30 mouse cellular contexts compared by ENCODE assay signal in genomic region chr5:7325594-7325993, GRCm38 (mm10). TPM values are rescaled to one million over a fixed set of nuclear protein-coding genes. Genes with fewer than 3 reads are reported as not detected.
A peak's percentile ranks its signal among the peaks of the same experiment; 100 is the strongest.
DNase-seq lines count a peak whose midpoint lies in the region; ATAC-seq lines count a peak whose summit lies in the region.
"Had no signal": no experiment of that assay in that cellular context is flagged by ENCODE, and none has a peak within 500 bp of the region (broad histone marks: within the 10 kb centered on the region; RNA-seq: fewer than 3 reads in every experiment).

No protein-coding gene starts in this region.

- no peaks in the 10 kb centered on the region for H3K27me3 ChIP-seq in hindbrain, embryonic 14.5 days (ENCODE audit: control insufficient read depth, insufficient read depth, low read length)
- H3K27me3 ChIP-seq in hindbrain, embryonic 16.5 days (replicated peaks; ENCODE audit: control insufficient read depth, insufficient read depth, low read length): no peaks in the 10 kb centered on the region
- H3K27me3 ChIP-seq in neural tube, embryonic 14.5 days (ENCODE audit: control insufficient read depth, insufficient read depth, low read length): no peaks in the 10 kb centered on the region
- H3K27me3 ChIP-seq in midbrain, embryonic 13.5 days: no peaks in the 10 kb centered on the region
- no peaks in the 10 kb centered on the region for H3K27me3 ChIP-seq in heart, embryonic 11.5 days (ENCODE audit: control insufficient read depth, insufficient read depth, low read length)
- H3K27me3 ChIP-seq: forebrain, embryonic 13.5 days; heart, embryonic 12.5 days; kidney, embryonic 15.5 days; liver, embryonic 13.5 days had no signal

- no peak for DNase-seq in hindbrain, embryonic 14.5 days (ENCODE audit: low spot score)
- DNase-seq in neural tube, embryonic 10.5 days (ENCODE audit: extremely low spot score, low spot score): no peak
- no peak for DNase-seq in lung, postnatal 4 days
- DNase-seq: adrenal gland, postnatal 25 days; B cell, adult 2 months; cerebellum, adult 2 months; cerebellum, postnatal 14 days; gastrocnemius, postnatal 25 days; heart, adult 11 months; heart, postnatal 4 days; kidney, adult 18-20 months; kidney, postnatal 25 days; left cerebral cortex, postnatal 4 days; liver, embryonic 13.5 days; lung, adult 18-20 months; right cerebral cortex, adult 18-20 months; thymus, adult 2 months; thymus, postnatal 36 days had no signal

- no peaks in the 10 kb centered on the region for H3K4me1 ChIP-seq in hindbrain, embryonic 14.5 days (replicated peaks; ENCODE audit: control insufficient read depth, insufficient read depth, low read length)
- H3K4me1 ChIP-seq in hindbrain, embryonic 16.5 days (ENCODE audit: control insufficient read depth, insufficient read depth, low read depth, low read length): no peaks in the 10 kb centered on the region; the same call in 1 of the 2 replicates
- no peaks in the 10 kb centered on the region for H3K4me1 ChIP-seq in neural tube, embryonic 14.5 days (ENCODE audit: control insufficient read depth, insufficient read depth, low read length)
- no peaks in the 10 kb centered on the region for H3K4me1 ChIP-seq in midbrain, embryonic 13.5 days (replicated peaks)
- no peaks in the 10 kb centered on the region for H3K4me1 ChIP-seq in heart, embryonic 11.5 days (ENCODE audit: control insufficient read depth, insufficient read depth, low read length)
- H3K4me1 ChIP-seq: forebrain, embryonic 13.5 days; heart, embryonic 12.5 days; kidney, embryonic 15.5 days; liver, embryonic 13.5 days had no signal

- 58% methylated on average over 4 of the region's 4 CpGs for WGBS in hindbrain, embryonic 14.5 days
- 45% methylated on average over 4 of the region's 4 CpGs for WGBS in hindbrain, embryonic 16.5 days
- WGBS in neural tube, embryonic 14.5 days: 63% methylated on average over 4 of the region's 4 CpGs
- WGBS in midbrain, embryonic 13.5 days: 60% methylated on average over 4 of the region's 4 CpGs
- 76% methylated on average over 4 of the region's 4 CpGs for WGBS in heart, embryonic 11.5 days (ENCODE audit: insufficient replicate concordance)

- no peak overlapping the region for H3K9ac ChIP-seq in hindbrain, embryonic 14.5 days
- no peak overlapping the region for H3K9ac ChIP-seq in hindbrain, embryonic 16.5 days (ENCODE audit: low read depth, low read length)
- H3K9ac ChIP-seq in neural tube, embryonic 14.5 days (replicated peaks; ENCODE audit: low read depth, low read length): no peak overlapping the region
- H3K9ac ChIP-seq in midbrain, embryonic 13.5 days (replicated peaks): no peak overlapping the region
- H3K9ac ChIP-seq in heart, embryonic 11.5 days (ENCODE audit: low read depth, low read length): no peak overlapping the region
- H3K9ac ChIP-seq: forebrain, embryonic 13.5 days; heart, embryonic 12.5 days; kidney, embryonic 15.5 days; liver, embryonic 13.5 days had no signal

- H3K9me3 ChIP-seq in hindbrain, embryonic 14.5 days (ENCODE audit: control insufficient read depth, low read length): no peaks in the 10 kb centered on the region
- no peaks in the 10 kb centered on the region for H3K9me3 ChIP-seq in hindbrain, embryonic 16.5 days (ENCODE audit: control insufficient read depth, low read length)
- no peaks in the 10 kb centered on the region for H3K9me3 ChIP-seq in neural tube, embryonic 14.5 days (ENCODE audit: control insufficient read depth, low read length)
- H3K9me3 ChIP-seq in midbrain, embryonic 13.5 days: no peaks in the 10 kb centered on the region
- H3K9me3 ChIP-seq in heart, embryonic 11.5 days (replicated peaks; ENCODE audit: control insufficient read depth, low read length): no peaks in the 10 kb centered on the region
- H3K9me3 ChIP-seq: forebrain, embryonic 13.5 days; heart, embryonic 12.5 days; kidney, embryonic 15.5 days; liver, embryonic 13.5 days had no signal

- no peak overlapping the region for H3K27ac ChIP-seq in hindbrain, embryonic 14.5 days
- H3K27ac ChIP-seq in hindbrain, embryonic 16.5 days (ENCODE audit: low read depth, low read length): no peak overlapping the region
- H3K27ac ChIP-seq in neural tube, embryonic 14.5 days (ENCODE audit: low read depth, low read length): no peak overlapping the region
- no peak overlapping the region for H3K27ac ChIP-seq in midbrain, embryonic 13.5 days
- no peak overlapping the region for H3K27ac ChIP-seq in heart, embryonic 11.5 days (ENCODE audit: low read depth, low read length)
- H3K27ac ChIP-seq: forebrain, embryonic 13.5 days; kidney, embryonic 15.5 days; liver, embryonic 13.5 days had no signal

- peak; percentile 57 for ATAC-seq in hindbrain, embryonic 14.5 days (ENCODE audit: low FRiP score)
- ATAC-seq in hindbrain, embryonic 16.5 days: no peak
- peak; percentile 61; the same call in 1 of the 2 replicates for ATAC-seq in neural tube, embryonic 14.5 days (ENCODE audit: low read depth)
- 0 out of 2 replicates have a peak, but pooled peaks have one; percentile 60 for ATAC-seq in midbrain, embryonic 13.5 days
- no peak for ATAC-seq in heart, embryonic 11.5 days (replicated peaks; ENCODE audit: insufficient number of reproducible peaks, low FRiP score, low TSS enrichment)
- ATAC-seq: forebrain, embryonic 13.5 days had no signal

- H3K36me3 ChIP-seq in hindbrain, embryonic 14.5 days (replicated peaks; ENCODE audit: control insufficient read depth, insufficient read depth): no peaks in the 10 kb centered on the region
- H3K36me3 ChIP-seq in hindbrain, embryonic 16.5 days (ENCODE audit: control insufficient read depth, insufficient read depth, low read length): no peaks in the 10 kb centered on the region
- no peaks in the 10 kb centered on the region for H3K36me3 ChIP-seq in neural tube, embryonic 14.5 days (ENCODE audit: control insufficient read depth, insufficient read depth, low read length)
- no peaks in the 10 kb centered on the region for H3K36me3 ChIP-seq in midbrain, embryonic 13.5 days
- H3K36me3 ChIP-seq in heart, embryonic 11.5 days (ENCODE audit: control insufficient read depth, insufficient read depth, low read length): no peaks in the 10 kb centered on the region
- H3K36me3 ChIP-seq: heart, embryonic 12.5 days; kidney, embryonic 15.5 days; liver, embryonic 13.5 days had no signal

- H3K4me3 ChIP-seq in hindbrain, embryonic 14.5 days (replicated peaks; ENCODE audit: low read length): no peak overlapping the region
- H3K4me3 ChIP-seq in hindbrain, embryonic 16.5 days (ENCODE audit: low read length): no peak overlapping the region
- no peak overlapping the region for H3K4me3 ChIP-seq in neural tube, embryonic 14.5 days (ENCODE audit: low read depth, low read length)
- no peak overlapping the region for H3K4me3 ChIP-seq in midbrain, embryonic 13.5 days (replicated peaks)
- H3K4me3 ChIP-seq in heart, embryonic 11.5 days (ENCODE audit: low read depth, low read length): no peak overlapping the region
- H3K4me3 ChIP-seq: erythroblast, embryonic 14.5 days; forebrain, embryonic 13.5 days; heart, embryonic 12.5 days; kidney, embryonic 15.5 days; liver, embryonic 13.5 days had no signal

- H3K4me2 ChIP-seq in hindbrain, embryonic 14.5 days (replicated peaks): no peak overlapping the region
- H3K4me2 ChIP-seq in hindbrain, embryonic 16.5 days (ENCODE audit: low read length): no peak overlapping the region
- no peak overlapping the region for H3K4me2 ChIP-seq in neural tube, embryonic 14.5 days (ENCODE audit: low read depth, low read length)
- H3K4me2 ChIP-seq in midbrain, embryonic 13.5 days (replicated peaks): no peak overlapping the region
- no peak overlapping the region for H3K4me2 ChIP-seq in heart, embryonic 11.5 days
- H3K4me2 ChIP-seq: forebrain, embryonic 13.5 days; heart, embryonic 12.5 days; kidney, embryonic 15.5 days; liver, embryonic 13.5 days had no signal

RNA-seq across cellular contexts. Expression of gene Zfp804b, which starts 19.0 kb away (rescaled TPM):
- 3.2 and 3.6 TPM in 2 replicates for polyA plus RNA-seq in hindbrain, embryonic 14.5 days (2014; fragmentation: Nextera tagmentation; extraction: Ambion mirVana)
- 3.1 and 3.6 TPM in 2 replicates for polyA plus RNA-seq in hindbrain, embryonic 16.5 days (2015; fragmentation: Nextera tagmentation; extraction: Ambion mirVana)
- polyA plus RNA-seq in neural tube, embryonic 14.5 days (2014; fragmentation: Nextera tagmentation; extraction: Ambion mirVana): 3.7 and 5.4 TPM in 2 replicates
- 1.0 and 1.4 TPM in 2 replicates for polyA plus RNA-seq in midbrain, embryonic 13.5 days (2015; fragmentation: Nextera tagmentation; extraction: Ambion mirVana)
- 0.09 and 0.20 TPM in 2 replicates for polyA plus RNA-seq in heart, embryonic 11.5 days (2014; fragmentation: Nextera tagmentation; extraction: Ambion mirVana)
- polyA plus RNA-seq: spleen, adult 2 months; thymus, adult 2 months had no signal

RNA-seq across cellular contexts. Expression of gene Tex47, which starts 21.7 kb away (rescaled TPM):
- 0.22 and 0.98 TPM in 2 replicates for polyA plus RNA-seq in hindbrain, embryonic 14.5 days (2014; fragmentation: Nextera tagmentation; extraction: Ambion mirVana)
- 0.41 and 0.85 TPM in 2 replicates for polyA plus RNA-seq in hindbrain, embryonic 16.5 days (2015; fragmentation: Nextera tagmentation; extraction: Ambion mirVana)
- 3.1 and 4.8 TPM in 2 replicates for polyA plus RNA-seq in neural tube, embryonic 14.5 days (2014; fragmentation: Nextera tagmentation; extraction: Ambion mirVana)
- polyA plus RNA-seq in midbrain, embryonic 13.5 days (2015; fragmentation: Nextera tagmentation; extraction: Ambion mirVana): 0.46 and 1.2 TPM in 2 replicates
- polyA plus RNA-seq in heart, embryonic 11.5 days (2014; fragmentation: Nextera tagmentation; extraction: Ambion mirVana): not detected in 2 replicates
- polyA plus RNA-seq: cerebellum, adult 2 months; cortical plate, adult 2 months; erythroblast, embryonic 14.5 days; frontal cortex, adult 2 months; heart, embryonic 12.5 days; heart, postnatal 0 days; liver, embryonic 13.5 days; spleen, adult 2 months; thymus, adult 2 months had no signal

Comparison
In these comparisons a context has a peak if more than half of its experiments do, and no peak if none do; other contexts are left out.
1. ATAC-seq: peak in hindbrain, embryonic 14.5 days (single experiment), neural tube, embryonic 14.5 days (single experiment) and midbrain, embryonic 13.5 days (single experiment); none in hindbrain, embryonic 16.5 days (single experiment) and heart, embryonic 11.5 days (single experiment).